In genomic region chr7:132262696-132263095, GRCm38 (mm10) we compare ENCODE assay signal across 10 mouse cellular contexts. TPM values are rescaled to one million over a fixed set of nuclear protein-coding genes. Genes with fewer than 3 reads are reported as not detected.
A peak's percentile ranks its signal among the peaks of the same experiment; 100 is the strongest.
DNase-seq lines count a peak whose midpoint lies in the region; ATAC-seq and TF ChIP-seq lines count a peak whose summit lies in the region.
"Had no signal": no experiment of that assay in that cellular context is flagged by ENCODE, and none has a peak within 500 bp of the region (broad histone marks: within the 10 kb centered on the region; RNA-seq: fewer than 3 reads in every experiment).

No protein-coding gene starts in this region.

- H3K79me2 ChIP-seq in liver, adult 2 months (ENCODE audit: control insufficient read depth, insufficient read depth, low read length), result no peaks in the 10 kb centered on the region

- whole genome bisulfite sequencing in liver, adult 2 months, result 63% methylated on average over 6 of the region's 6 CpGs
- WGBS in neural tube, embryonic 11.5 days, result 11% methylated on average over 6 of the region's 6 CpGs

- no peaks in the 10 kb centered on the region for H3K9me3 ChIP-seq in erythroblast, embryonic 14.5 days (ENCODE audit: control insufficient read depth, low read length)
- no peaks in the 10 kb centered on the region for H3K9me3 ChIP-seq in neural tube, embryonic 11.5 days (ENCODE audit: control insufficient read depth, low read length)
- H3K9me3 ChIP-seq: embryonic facial prominence, embryonic 12.5 days; limb, embryonic 12.5 days had no signal

- peak overlapping the region; percentile 57 for H3K4me3 ChIP-seq in erythroblast, embryonic 14.5 days (replicated peaks)
- H3K4me3 ChIP-seq in liver, adult 2 months (ENCODE audit: insufficient read depth, low read depth, low read length), result no peak overlapping the region
- H3K4me3 ChIP-seq in neural tube, embryonic 11.5 days (ENCODE audit: low read depth, low read length), result no peak overlapping the region
- H3K4me3 ChIP-seq: embryonic facial prominence, embryonic 12.5 days; limb, embryonic 12.5 days had no signal

- DNase-seq in embryo, embryonic 9.5 days (ENCODE audit: extremely low spot score), result peak; percentile 54
- no peak for DNase-seq in liver, adult 2 months (ENCODE audit: extremely low read depth, low read depth, low spot score)
- DNase-seq in neural tube, embryonic 11.5 days (ENCODE audit: low spot score), result peak; percentile 67
- DNase-seq in left cerebral cortex, adult 8-10 months (ENCODE audit: low spot score in 2 of 2), result no peak
- no peak for DNase-seq in gastrocnemius, adult 18-20 months (ENCODE audit: low spot score)
- DNase-seq in thymus, postnatal 10 days (ENCODE audit: low spot score in 2 of 2), result no peak

- TF ChIP-seq POLR2A in liver, adult 2 months (IDR thresholded peaks at IDR 0.05; ENCODE audit: extremely low read depth, insufficient read depth, low read length), result no peak

- H3K4me2 ChIP-seq in neural tube, embryonic 11.5 days (ENCODE audit: low read depth), result no peak overlapping the region
- H3K4me2 ChIP-seq: embryonic facial prominence, embryonic 12.5 days; limb, embryonic 12.5 days had no signal

- ATAC-seq in erythroblast, adult 5-6 weeks (replicated peaks; ENCODE audit: low FRiP score, poor library complexity, severe bottlenecking), result no peak
- ATAC-seq in neural tube, embryonic 11.5 days (ENCODE audit: insufficient read depth, low FRiP score, low TSS enrichment), result peak; percentile 82

- H3K36me3 ChIP-seq in erythroblast, embryonic 14.5 days (ENCODE audit: control insufficient read depth), result peaks cover 7% of the 10 kb centered on the region
- H3K36me3 ChIP-seq in liver, adult 2 months (ENCODE audit: control insufficient read depth, insufficient read depth, low read length), result no peaks in the 10 kb centered on the region
- peaks cover 6% of the 10 kb centered on the region for H3K36me3 ChIP-seq in neural tube, embryonic 11.5 days (ENCODE audit: control insufficient read depth, insufficient read depth, low read length)

- no peak for TF ChIP-seq CTCF in liver, adult 2 months (IDR thresholded peaks at IDR 0.05; ENCODE audit: low read depth, low read length)

- H3K27me3 ChIP-seq in erythroblast, embryonic 14.5 days (ENCODE audit: control insufficient read depth), result no peaks in the 10 kb centered on the region
- H3K27me3 ChIP-seq in liver, adult 2 months (ENCODE audit: control insufficient read depth, insufficient read depth, low read length), result no peaks in the 10 kb centered on the region
- no peaks in the 10 kb centered on the region for H3K27me3 ChIP-seq in neural tube, embryonic 11.5 days (ENCODE audit: control insufficient read depth, insufficient read depth, low read length)
- H3K27me3 ChIP-seq: embryonic facial prominence, embryonic 12.5 days; limb, embryonic 12.5 days had no signal

- 0 out of 2 replicates have a peak overlapping the region, but pooled peaks have one; percentile 4 for H3K27ac ChIP-seq in liver, adult 2 months (replicated peaks; ENCODE audit: insufficient read depth, low read depth, low read length)
- H3K27ac ChIP-seq in neural tube, embryonic 11.5 days (ENCODE audit: low read depth, low read length), result peak overlapping the region; percentile 84
- H3K27ac ChIP-seq: embryonic facial prominence, embryonic 12.5 days had no signal

- H3K9ac ChIP-seq in liver, adult 2 months (ENCODE audit: low read depth, low read length), result no peak overlapping the region
- H3K9ac ChIP-seq in neural tube, embryonic 11.5 days (ENCODE audit: low read length), result no peak overlapping the region
- H3K9ac ChIP-seq: embryonic facial prominence, embryonic 12.5 days; limb, embryonic 12.5 days had no signal

- H3K4me1 ChIP-seq in erythroblast, embryonic 14.5 days (ENCODE audit: control insufficient read depth), result peaks cover 55% of the 10 kb centered on the region
- peaks cover 5% of the 10 kb centered on the region; the same call in 1 of the 2 replicates for H3K4me1 ChIP-seq in liver, adult 2 months (ENCODE audit: control insufficient read depth, insufficient read depth, low read length)
- H3K4me1 ChIP-seq in neural tube, embryonic 11.5 days (ENCODE audit: control insufficient read depth, insufficient read depth, low read length), result peaks cover 38% of the 10 kb centered on the region

RNA-seq across cellular contexts. Expression of gene Chst15, which starts 54.3 kb away (rescaled TPM):
- polyA plus RNA-seq in erythroblast, embryonic 14.5 days (2012), result 0.05 and 0.07 TPM in 2 replicates
- total RNA-seq in erythroblast, adult 5-6 weeks (2015; ENCODE audit: low replicate concordance), result 3.6 and 4.8 TPM in 2 replicates
- 3.6 and 6.7 TPM in 2 replicates for total RNA-seq in erythroblast, adult 5-6 weeks (2017; ENCODE audit: low replicate concordance)
- 6.5 and 10.4 TPM in 2 replicates for total RNA-seq in liver, adult 2 months (2014; rRNA removed)
- 3.0 and 4.3 TPM in 2 replicates for polyA plus RNA-seq in liver, adult 2 months (2012; rRNA removed)
- 29.8 and 31.3 TPM in 2 replicates for polyA plus RNA-seq in neural tube, embryonic 11.5 days (2014; fragmentation: Nextera tagmentation; extraction: Ambion mirVana)
- total RNA-seq in left cerebral cortex, adult 8-10 months (2022), result 10 to 100 TPM; 46.3 to 57.0 (median 52.6) TPM
- total RNA-seq in gastrocnemius, adult 18-20 months (2021), result 1 to 10 TPM; 1.6 to 2.0 TPM

Comparison
In these comparisons a context has a peak if more than half of its experiments do, and no peak if none do; other contexts are left out.
1. DNase-seq: peak in embryo, embryonic 9.5 days (single experiment) and neural tube, embryonic 11.5 days (single experiment); none in liver, adult 2 months (single experiment), left cerebral cortex, adult 8-10 months (0 of 2), gastrocnemius, adult 18-20 months (single experiment) and thymus, postnatal 10 days (0 of 2).